Mouse (Mus musculus): ENCODE measurements around the gene Bcl10.
"Not testable (repeated sequence)": the region's sequence is repeated elsewhere in the genome, so short reads cannot be mapped to it uniquely, and the experiment has no call there.

Gene Bcl10

DNA sequence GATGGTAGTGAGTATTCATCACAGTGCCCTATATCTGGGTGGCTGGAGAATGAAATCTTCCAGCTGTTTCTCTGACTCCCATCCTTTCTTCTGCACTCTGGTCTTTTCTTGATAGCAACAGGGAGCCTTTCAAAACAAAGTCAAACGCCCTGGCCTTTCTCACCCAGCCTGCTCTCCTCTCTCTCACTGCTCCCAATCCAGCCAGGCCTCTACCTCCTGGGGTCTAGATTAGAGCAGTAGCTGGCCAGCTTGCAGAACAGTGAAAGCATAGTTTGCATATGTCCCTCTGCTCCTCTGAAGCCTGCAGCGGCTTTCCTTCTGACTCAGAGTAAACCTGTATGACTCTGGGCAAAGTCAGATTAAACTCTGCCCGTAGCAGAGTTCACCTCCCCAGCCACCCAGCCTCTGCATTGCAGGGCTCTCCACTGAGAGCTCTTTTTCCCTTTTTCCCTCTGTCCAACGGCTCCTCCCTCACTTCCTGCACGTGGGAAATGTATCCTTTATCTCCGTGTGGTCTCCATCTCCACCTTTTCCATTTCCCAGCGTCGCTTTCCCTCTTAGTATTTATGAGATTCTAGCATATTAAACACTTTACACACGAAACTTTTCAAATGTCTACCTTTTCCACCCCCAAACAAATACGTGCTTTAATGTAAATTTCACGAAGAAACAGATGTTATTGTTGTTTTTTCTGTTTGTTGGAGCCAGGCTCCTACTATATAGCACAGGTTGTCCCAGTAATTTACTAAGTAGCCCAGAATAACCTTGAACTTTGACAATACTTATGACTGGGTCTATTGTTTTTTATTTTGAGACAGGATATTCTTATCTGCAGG is at the start of gene Bcl10:
Gene Bcl10 (plus strand): TSS at position 786 of the 836 bp plus-strand sequence.
- DNase-seq, result no peak

DNA sequence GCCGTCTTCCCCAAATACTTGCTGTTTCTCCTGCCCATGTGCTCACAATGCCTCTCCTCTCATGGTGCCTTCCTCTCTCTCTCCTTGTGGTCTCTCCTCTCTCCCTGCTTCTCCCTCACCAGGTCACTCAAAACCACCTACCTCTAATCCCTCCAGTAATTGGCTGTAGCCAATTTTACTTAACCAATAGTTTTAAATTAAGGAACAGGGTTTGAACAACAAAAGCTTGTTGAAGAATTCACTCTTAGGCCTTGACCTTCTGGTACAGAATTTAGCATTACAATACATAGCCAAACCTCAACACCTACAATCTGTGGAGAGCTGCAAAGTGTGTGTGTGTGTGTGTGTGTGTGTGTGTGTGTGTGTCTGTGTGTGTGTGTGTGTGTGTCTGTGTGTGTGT is 49.3 kb upstream of the Bcl10 start:
- no peak for DNase-seq

DNA sequence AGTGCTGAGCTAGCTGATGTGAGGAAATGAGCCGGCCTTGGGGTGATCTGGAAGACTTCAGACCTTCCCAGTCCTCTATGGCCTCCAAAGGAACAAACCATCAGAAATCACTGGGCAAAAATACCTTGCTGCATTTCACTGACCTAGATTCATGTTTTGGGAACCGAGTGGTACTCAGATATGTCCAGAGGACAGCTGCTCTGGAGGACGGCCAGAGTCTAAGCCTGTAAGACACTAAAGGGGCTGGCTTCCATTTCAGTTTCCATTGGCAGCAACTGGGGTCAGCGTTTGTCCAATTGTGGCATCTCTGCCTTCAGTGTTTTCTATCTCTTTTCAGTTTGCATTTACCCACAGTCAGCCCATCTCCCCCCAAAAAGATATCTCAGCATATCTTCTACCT is 48.5 kb upstream of the Bcl10 start:
- DNase-seq, result no peak

DNA sequence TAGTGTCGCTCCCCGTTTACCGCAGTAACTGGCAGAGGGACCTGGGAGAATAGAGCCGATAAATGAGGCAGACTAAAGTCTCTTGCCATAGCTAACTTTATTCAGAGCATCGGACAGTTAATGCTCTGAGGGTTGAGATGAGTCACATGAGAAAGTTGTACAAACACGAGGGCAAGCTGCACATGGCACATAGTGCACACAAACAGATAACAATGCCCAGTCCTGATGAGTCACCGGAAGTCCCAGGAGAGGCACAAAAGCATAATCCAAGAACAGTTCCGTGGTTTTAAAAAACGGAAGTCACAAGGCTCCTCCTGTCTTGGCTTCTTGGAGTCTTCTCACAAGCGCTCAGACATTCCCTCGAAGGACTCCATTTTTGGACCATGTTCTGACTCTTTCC is 46.5 kb upstream of the Bcl10 start:
- DNase-seq, result no peak

- not testable (repeated sequence) for DNase-seq
These were observed 43.7 kb upstream of the Bcl10 start for GRCm38 (mm10) chr3:145878867-145879266.

DNA sequence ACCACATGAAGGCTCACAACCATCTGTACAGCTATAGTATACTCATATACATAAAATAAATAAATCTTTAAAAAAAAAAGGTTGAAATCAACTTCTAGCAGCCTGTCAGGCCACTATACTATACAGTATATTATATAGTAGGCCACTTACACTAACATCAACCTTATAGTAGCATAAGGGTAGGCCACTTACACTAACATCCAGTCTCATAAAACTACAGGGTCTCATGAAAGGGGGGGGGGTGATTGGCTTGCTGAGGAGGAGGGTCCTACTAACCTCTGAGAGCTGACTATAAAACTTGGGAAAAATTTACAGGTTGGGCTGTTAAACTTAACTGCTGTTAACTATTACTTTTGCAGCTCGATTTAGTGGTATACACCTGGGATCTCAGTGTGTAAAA is 42.3 kb upstream of the Bcl10 start:
- no peak for DNase-seq

GRCm38 (mm10) chr3:145882076-145882874 is 40.3 kb upstream of the Bcl10 start:
- no peak for DNase-seq

- no peak for DNase-seq
These were observed 39.4 kb upstream of the Bcl10 start for GRCm38 (mm10) chr3:145883233-145883632.

DNA sequence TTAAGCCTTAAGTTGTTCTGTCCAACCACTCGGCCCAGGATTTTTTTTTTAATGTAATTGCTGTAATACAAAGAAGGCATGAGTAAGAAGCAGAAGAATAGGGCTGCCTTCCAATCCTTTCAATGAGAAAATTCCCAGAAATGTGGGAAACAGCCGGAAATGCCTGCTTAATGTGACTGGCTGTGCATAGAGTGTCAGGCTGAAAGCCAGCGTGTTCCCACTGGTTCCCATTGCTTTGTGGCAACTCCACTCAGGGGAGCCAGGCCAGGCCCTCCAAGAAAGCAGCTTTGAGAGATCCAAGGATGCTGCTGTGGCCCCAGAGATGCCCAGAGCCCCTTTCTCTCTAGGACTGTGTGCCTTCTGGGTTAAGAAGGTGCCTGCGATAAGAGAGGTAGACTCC is 37.2 kb upstream of the Bcl10 start:
- DNase-seq, result no peak

DNA sequence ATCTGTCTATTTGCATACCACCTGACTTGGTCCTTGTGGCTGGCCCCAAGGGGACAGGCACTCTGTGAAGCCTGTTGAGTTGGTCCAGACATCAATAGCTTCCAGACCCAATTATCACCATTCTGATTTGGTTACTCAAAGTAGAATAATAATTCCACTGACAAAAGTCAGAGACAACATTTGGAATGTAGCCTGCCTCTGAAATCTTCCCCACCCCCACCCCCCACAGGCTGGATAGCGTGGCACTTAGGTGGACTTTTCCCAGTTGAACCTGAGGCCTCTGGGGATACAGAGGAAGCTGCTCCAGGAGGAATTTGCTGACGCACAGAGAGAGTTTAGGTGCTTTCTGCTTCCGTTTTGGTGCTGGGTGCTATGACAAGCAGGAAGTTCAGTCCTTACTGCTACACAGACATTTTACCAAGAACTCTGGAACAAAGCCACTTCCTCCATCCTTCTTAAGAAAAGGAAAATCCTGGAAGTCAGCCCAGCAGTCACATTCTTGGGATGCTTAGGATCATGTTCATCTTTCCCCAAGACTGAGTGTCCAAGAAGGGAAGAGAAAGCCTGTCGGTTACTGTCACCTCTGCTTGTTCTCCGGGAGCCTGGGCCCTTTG is 36.6 kb upstream of the Bcl10 start:
- DNase-seq, result no peak

GRCm38 (mm10) chr3:145887430-145887971 is 35.1 kb upstream of the Bcl10 start:
- DNase-seq, result no peak

DNA sequence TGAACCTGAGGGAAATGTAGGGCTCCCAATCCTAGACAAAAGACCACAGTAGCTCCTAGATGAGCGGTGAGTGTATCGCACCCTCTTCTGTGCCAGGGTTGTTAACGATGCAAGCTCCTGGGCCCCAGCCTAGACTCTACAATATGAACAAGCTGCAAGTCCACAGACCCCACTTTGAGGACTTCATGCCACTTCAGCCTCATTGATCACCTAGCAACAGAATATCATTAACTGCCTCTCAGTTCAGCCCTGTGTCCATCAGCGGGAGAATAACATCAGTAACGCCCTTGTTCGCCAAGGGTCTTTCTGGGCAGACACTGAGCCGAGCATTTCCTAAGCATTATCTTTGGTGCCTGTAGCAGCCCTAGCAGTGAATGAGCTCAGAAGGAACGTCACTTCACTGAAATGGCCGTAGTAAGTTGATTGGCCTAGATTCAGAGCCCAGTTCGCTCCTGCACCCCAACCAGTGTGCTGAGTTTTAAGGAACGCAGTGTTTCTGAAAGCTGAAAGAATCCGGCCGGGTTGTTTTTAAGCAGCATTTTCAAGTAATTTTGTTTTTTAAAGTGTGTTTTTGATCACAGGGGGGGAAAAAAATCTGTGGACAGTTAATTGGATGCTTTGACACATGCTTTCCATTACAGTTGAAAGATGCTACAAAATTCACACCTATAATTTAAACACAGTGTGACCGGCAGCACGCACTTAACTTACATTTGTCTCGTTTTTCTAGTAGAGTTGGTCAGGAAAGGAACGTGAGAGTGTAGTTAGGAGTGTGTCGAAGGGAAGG is 32.1 kb upstream of the Bcl10 start:
- DNase-seq, result no peak

DNA sequence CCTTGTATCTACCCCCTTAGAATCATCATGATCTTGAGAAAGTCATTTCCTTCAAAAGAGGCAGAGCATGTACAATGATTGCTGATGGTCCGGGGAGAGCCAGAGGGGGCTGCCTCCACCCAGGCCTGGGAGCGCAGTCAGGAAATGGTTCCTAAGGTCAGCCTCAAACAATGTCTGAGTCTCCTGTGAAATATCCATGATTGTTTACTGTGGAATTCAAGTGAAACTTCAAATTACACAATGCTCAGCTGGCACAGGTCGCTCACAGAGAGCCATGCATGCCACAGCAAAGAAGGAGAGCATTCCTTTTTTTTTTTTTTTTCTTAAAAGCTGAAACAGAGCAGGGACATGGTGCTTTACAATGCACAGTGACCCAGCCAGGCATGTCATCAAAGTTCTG is 30.2 kb upstream of the Bcl10 start:
- no peak for DNase-seq

- no peak for DNase-seq
These were observed 28.5 kb upstream of the Bcl10 start for GRCm38 (mm10) chr3:145894131-145894530.

DNA sequence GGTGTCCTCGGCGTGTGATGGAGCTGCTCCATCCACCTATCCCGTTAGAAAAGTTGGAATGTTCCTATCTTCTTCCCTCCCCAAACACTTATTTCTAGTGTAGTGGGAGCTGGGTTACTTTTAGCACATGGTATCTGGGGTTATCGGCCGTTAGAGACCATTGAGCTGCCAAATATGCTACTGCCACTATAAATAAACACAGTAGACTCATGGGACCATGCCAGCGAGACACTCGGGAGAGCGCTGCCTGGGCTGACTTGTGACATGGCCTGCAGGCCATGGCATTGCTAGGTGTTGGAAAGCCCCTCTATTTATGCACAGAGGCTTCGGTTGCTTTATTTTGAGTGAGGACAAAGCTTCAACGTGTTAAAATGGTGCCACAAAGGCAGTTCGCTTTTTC is 24.9 kb upstream of the Bcl10 start:
- DNase-seq, result no peak

GRCm38 (mm10) chr3:145899832-145900231 is 22.8 kb upstream of the Bcl10 start:
- no peak for DNase-seq

DNA sequence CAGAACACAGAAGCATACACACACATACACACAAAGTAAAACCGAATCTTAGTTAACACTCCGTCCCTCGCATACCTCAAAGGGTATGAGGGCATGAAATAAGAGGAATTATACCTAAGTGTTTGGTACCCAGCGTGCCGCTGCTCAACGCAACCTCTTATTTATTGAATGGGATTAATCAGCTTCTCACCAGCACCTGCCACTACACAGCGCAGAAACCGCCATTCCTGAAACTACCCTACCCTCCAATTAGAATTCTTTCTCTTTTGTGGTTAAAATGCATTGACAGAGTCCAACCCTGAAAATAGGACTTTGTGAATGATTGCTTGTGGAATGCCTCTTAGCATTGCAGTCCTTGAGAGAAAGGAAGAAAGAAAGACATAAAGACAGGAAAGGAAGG is 19.1 kb upstream of the Bcl10 start:
- no peak for DNase-seq

- peak; percentile 72 for DNase-seq
These were observed 17.5 kb upstream of the Bcl10 start for GRCm38 (mm10) chr3:145904850-145905776.

GRCm38 (mm10) chr3:145906582-145906981 is 16.0 kb upstream of the Bcl10 start:
- DNase-seq, result no peak

- no peak for DNase-seq
These were observed 10.1 kb upstream of the Bcl10 start for GRCm38 (mm10) chr3:145912512-145912911.

GRCm38 (mm10) chr3:145913263-145913662 is 9.3 kb upstream of the Bcl10 start:
- DNase-seq, result no peak
